Mouse (Mus musculus): ENCODE results near the gene Gpm6a. TPM values are rescaled to one million over a fixed set of nuclear protein-coding genes. Genes with fewer than 3 reads are reported as not detected.
"Not testable (repeated sequence)": the region's sequence is repeated elsewhere in the genome, so short reads cannot be mapped to it uniquely, and the experiment has no call there.

The Gpm6a gene
- total RNA-seq, 1 experiment from 2014 or later: not detected

- ATAC-seq (replicated peaks in 1 of 2; ENCODE audit: insufficient read depth in 1 of 2, low FRiP score in 2 of 2, low TSS enrichment in 1 of 2, low read depth in 1 of 2, poor library complexity in 2 of 2, severe bottlenecking in 2 of 2): no peak
Observed at GRCm38 (mm10) chr8:54989093-54989492, 34.5 kb downstream of the Gpm6a start.

- ATAC-seq (replicated peaks in 1 of 2; ENCODE audit: insufficient read depth in 1 of 2, low FRiP score in 2 of 2, low TSS enrichment in 1 of 2, low read depth in 1 of 2, poor library complexity in 2 of 2, severe bottlenecking in 2 of 2): no peak
Observed at GRCm38 (mm10) chr8:54991840-54992609, 37.4 kb downstream of the Gpm6a start.

- ATAC-seq (replicated peaks in 1 of 2; ENCODE audit: insufficient read depth in 1 of 2, low FRiP score in 2 of 2, low TSS enrichment in 1 of 2, low read depth in 1 of 2, poor library complexity in 2 of 2, severe bottlenecking in 2 of 2): no peak
Observed at GRCm38 (mm10) chr8:54995662-54996061, 41.0 kb downstream of the Gpm6a start.

- no peak for ATAC-seq (replicated peaks in 1 of 2; ENCODE audit: insufficient read depth in 1 of 2, low FRiP score in 2 of 2, low TSS enrichment in 1 of 2, low read depth in 1 of 2, poor library complexity in 2 of 2, severe bottlenecking in 2 of 2)
Observed at GRCm38 (mm10) chr8:55002398-55002797, 47.8 kb downstream of the Gpm6a start.

- ATAC-seq (replicated peaks in 1 of 2; ENCODE audit: insufficient read depth in 1 of 2, low FRiP score in 2 of 2, low TSS enrichment in 1 of 2, low read depth in 1 of 2, poor library complexity in 2 of 2, severe bottlenecking in 2 of 2): no peak
Observed at GRCm38 (mm10) chr8:55002946-55003345, 48.3 kb downstream of the Gpm6a start.

GRCm38 (mm10) chr8:55012228-55012627 lies 57.6 kb downstream of the Gpm6a start:
- no peak for ATAC-seq (replicated peaks in 1 of 2; ENCODE audit: insufficient read depth in 1 of 2, low FRiP score in 2 of 2, low TSS enrichment in 1 of 2, low read depth in 1 of 2, poor library complexity in 2 of 2, severe bottlenecking in 2 of 2)

- ATAC-seq (replicated peaks in 1 of 2; ENCODE audit: insufficient read depth in 1 of 2, low FRiP score in 2 of 2, low TSS enrichment in 1 of 2, low read depth in 1 of 2, poor library complexity in 2 of 2, severe bottlenecking in 2 of 2): no peak
Observed at GRCm38 (mm10) chr8:55017071-55017470, 62.4 kb downstream of the Gpm6a start.

- ATAC-seq (replicated peaks in 1 of 2; ENCODE audit: insufficient read depth in 1 of 2, low FRiP score in 2 of 2, low TSS enrichment in 1 of 2, low read depth in 1 of 2, poor library complexity in 2 of 2, severe bottlenecking in 2 of 2): no peak
Observed at GRCm38 (mm10) chr8:55025851-55026660, 71.4 kb downstream of the Gpm6a start.

GRCm38 (mm10) chr8:55026661-55027000 lies 72.0 kb downstream of the Gpm6a start:
- ATAC-seq (replicated peaks in 1 of 2; ENCODE audit: insufficient read depth in 1 of 2, low FRiP score in 2 of 2, low TSS enrichment in 1 of 2, low read depth in 1 of 2, poor library complexity in 2 of 2, severe bottlenecking in 2 of 2): no peak

GRCm38 (mm10) chr8:55028371-55028770 lies 73.7 kb downstream of the Gpm6a start:
- no peak for ATAC-seq (replicated peaks in 1 of 2; ENCODE audit: insufficient read depth in 1 of 2, low FRiP score in 2 of 2, low TSS enrichment in 1 of 2, low read depth in 1 of 2, poor library complexity in 2 of 2, severe bottlenecking in 2 of 2)

GRCm38 (mm10) chr8:55031099-55031498 lies 76.5 kb downstream of the Gpm6a start:
- ATAC-seq (replicated peaks in 1 of 2; ENCODE audit: insufficient read depth in 1 of 2, low FRiP score in 2 of 2, low TSS enrichment in 1 of 2, low read depth in 1 of 2, poor library complexity in 2 of 2, severe bottlenecking in 2 of 2): no peak

- ATAC-seq (replicated peaks in 1 of 2; ENCODE audit: insufficient read depth in 1 of 2, low FRiP score in 2 of 2, low TSS enrichment in 1 of 2, low read depth in 1 of 2, poor library complexity in 2 of 2, severe bottlenecking in 2 of 2): no peak
Observed at GRCm38 (mm10) chr8:55034309-55034708, 79.7 kb downstream of the Gpm6a start.

GRCm38 (mm10) chr8:55035416-55035815 lies 80.8 kb downstream of the Gpm6a start:
- ATAC-seq (replicated peaks in 1 of 2; ENCODE audit: insufficient read depth in 1 of 2, low FRiP score in 2 of 2, low TSS enrichment in 1 of 2, low read depth in 1 of 2, poor library complexity in 2 of 2, severe bottlenecking in 2 of 2): no peak

GRCm38 (mm10) chr8:55042955-55043354 lies 88.3 kb downstream of the Gpm6a start:
- no peak for ATAC-seq (replicated peaks in 1 of 2; ENCODE audit: insufficient read depth in 1 of 2, low FRiP score in 2 of 2, low TSS enrichment in 1 of 2, low read depth in 1 of 2, poor library complexity in 2 of 2, severe bottlenecking in 2 of 2)

- no peak for ATAC-seq (replicated peaks in 1 of 2; ENCODE audit: insufficient read depth in 1 of 2, low FRiP score in 2 of 2, low TSS enrichment in 1 of 2, low read depth in 1 of 2, poor library complexity in 2 of 2, severe bottlenecking in 2 of 2)
Observed at GRCm38 (mm10) chr8:55048396-55048795, 93.8 kb downstream of the Gpm6a start.

- no peak for ATAC-seq (replicated peaks in 1 of 2; ENCODE audit: insufficient read depth in 1 of 2, low FRiP score in 2 of 2, low TSS enrichment in 1 of 2, low read depth in 1 of 2, poor library complexity in 2 of 2, severe bottlenecking in 2 of 2)
Observed at GRCm38 (mm10) chr8:55049979-55050378, 95.3 kb downstream of the Gpm6a start.

- not testable (repeated sequence) for ATAC-seq (replicated peaks in 1 of 2; ENCODE audit: insufficient read depth in 1 of 2, low FRiP score in 2 of 2, low TSS enrichment in 1 of 2, low read depth in 1 of 2, poor library complexity in 2 of 2, severe bottlenecking in 2 of 2)
Observed at GRCm38 (mm10) chr8:55068811-55069210, 114.2 kb downstream of the Gpm6a start.

GRCm38 (mm10) chr8:55073481-55073880 lies 118.8 kb downstream of the Gpm6a start:
- no peak for ATAC-seq (replicated peaks in 1 of 2; ENCODE audit: insufficient read depth in 1 of 2, low FRiP score in 2 of 2, low TSS enrichment in 1 of 2, low read depth in 1 of 2, poor library complexity in 2 of 2, severe bottlenecking in 2 of 2)

GRCm38 (mm10) chr8:55102195-55102594 lies 147.6 kb downstream of the Gpm6a start:
- ATAC-seq (replicated peaks in 1 of 2; ENCODE audit: insufficient read depth in 1 of 2, low FRiP score in 2 of 2, low TSS enrichment in 1 of 2, low read depth in 1 of 2, poor library complexity in 2 of 2, severe bottlenecking in 2 of 2): no peak

Measured in hematopoietic stem cell, adult 5-6 weeks (primary cell).